Mouse (Mus musculus) natural killer cell, adult 2 months (primary cell): ENCODE measurements around the gene Fxyd2.

Experiments used
- DNase-seq, 2 experiments: peaks; one replicate each; pipeline ENCODE4 v3.0.0; 2022; ENCODE audit warnings: low spot score in 2 of 2

Gene Fxyd2

GRCm38 (mm10) chr9:45429392-45429791 is 29.9 kb downstream of the Fxyd2 start:
- no peak for DNase-seq

GRCm38 (mm10) chr9:45429951-45430697 is 30.7 kb downstream of the Fxyd2 start:
- DNase-seq, result no peak

GRCm38 (mm10) chr9:45430698-45430959 is 31.2 kb downstream of the Fxyd2 start:
- no peak for DNase-seq

- no peak for DNase-seq
Measured at GRCm38 (mm10) chr9:45431150-45431549, 31.7 kb downstream of the Fxyd2 start.

GRCm38 (mm10) chr9:45432639-45433038 is 33.2 kb downstream of the Fxyd2 start:
- DNase-seq, result no peak

- DNase-seq, result no peak
Measured at GRCm38 (mm10) chr9:45433119-45433518, 33.6 kb downstream of the Fxyd2 start.

- no peak for DNase-seq
Measured at GRCm38 (mm10) chr9:45434171-45434570, 34.7 kb downstream of the Fxyd2 start.

- DNase-seq, result no peak
Measured at GRCm38 (mm10) chr9:45439025-45439424, 39.6 kb downstream of the Fxyd2 start.

- DNase-seq, result no peak
Measured at GRCm38 (mm10) chr9:45440083-45440784, 40.8 kb downstream of the Fxyd2 start.

GRCm38 (mm10) chr9:45444251-45444798 is 44.9 kb downstream of the Fxyd2 start:
- DNase-seq, result no peak

GRCm38 (mm10) chr9:45449658-45450057 is 50.2 kb downstream of the Fxyd2 start:
- no peak for DNase-seq

- DNase-seq, result no peak
Measured at GRCm38 (mm10) chr9:45451346-45451745, 51.9 kb downstream of the Fxyd2 start.

- DNase-seq, result no peak
Measured at GRCm38 (mm10) chr9:45454032-45454431, 54.6 kb downstream of the Fxyd2 start.

GRCm38 (mm10) chr9:45454889-45455610 is 55.6 kb downstream of the Fxyd2 start:
- DNase-seq, result no peak

- no peak for DNase-seq
Measured at GRCm38 (mm10) chr9:45457200-45457599, 57.7 kb downstream of the Fxyd2 start.

GRCm38 (mm10) chr9:45458363-45458762 is 58.9 kb downstream of the Fxyd2 start:
- DNase-seq, result no peak
